Mouse (Mus musculus): ENCODE measurements around the gene Pigq. TPM values are rescaled to one million over a fixed set of nuclear protein-coding genes. Genes with fewer than 3 reads are reported as not detected.

Gene Pigq
- total RNA-seq (2022), result 10 to 100 TPM; 37.3 to 48.3 (median 47.8) TPM

DNA sequence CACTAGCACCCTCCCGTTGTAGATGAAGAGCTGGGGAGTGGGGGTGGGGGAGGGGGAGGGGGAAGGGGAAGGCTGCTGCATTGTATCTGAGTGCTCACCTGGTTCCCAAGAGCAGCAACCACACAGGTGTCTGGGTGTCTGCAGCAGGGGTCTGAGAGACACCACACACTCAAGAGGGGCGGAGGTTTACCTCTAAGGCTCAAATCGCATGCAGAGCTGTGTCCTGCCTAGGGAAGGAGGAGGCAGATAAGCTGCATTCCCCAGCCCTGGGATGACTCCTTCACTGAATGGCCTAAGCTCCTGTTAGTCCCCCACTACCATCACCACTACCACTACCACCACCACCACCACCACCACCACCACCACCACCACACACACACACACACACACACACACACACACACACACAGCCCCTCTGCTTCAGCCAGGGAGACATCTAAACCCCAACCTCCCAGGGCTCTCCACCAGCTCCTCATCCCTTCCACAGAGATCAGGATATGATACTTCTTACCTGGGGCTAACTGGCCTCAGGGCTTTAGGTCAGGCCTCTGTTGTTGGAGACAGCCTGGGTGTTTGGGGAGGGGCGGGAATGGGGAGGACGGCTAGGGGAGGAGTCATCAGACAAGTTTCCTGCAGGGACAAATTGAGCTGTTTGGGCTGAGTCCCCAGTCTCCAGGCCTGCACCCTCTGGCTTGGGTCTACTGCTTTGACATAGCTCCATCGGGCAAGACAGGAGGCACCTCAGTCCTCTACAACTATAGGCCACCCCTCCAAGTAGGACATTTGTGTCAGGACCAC, at the start of gene Pigq, which contains the start of gene Nhlrc4:
TSS of gene Pigq (minus strand) at position 571 of the 798 bp plus-strand sequence.
TSS of gene Nhlrc4 (minus strand) at position 596 of the 798 bp plus-strand sequence.
- no peak for DNase-seq (ENCODE audit: low spot score)

DNA sequence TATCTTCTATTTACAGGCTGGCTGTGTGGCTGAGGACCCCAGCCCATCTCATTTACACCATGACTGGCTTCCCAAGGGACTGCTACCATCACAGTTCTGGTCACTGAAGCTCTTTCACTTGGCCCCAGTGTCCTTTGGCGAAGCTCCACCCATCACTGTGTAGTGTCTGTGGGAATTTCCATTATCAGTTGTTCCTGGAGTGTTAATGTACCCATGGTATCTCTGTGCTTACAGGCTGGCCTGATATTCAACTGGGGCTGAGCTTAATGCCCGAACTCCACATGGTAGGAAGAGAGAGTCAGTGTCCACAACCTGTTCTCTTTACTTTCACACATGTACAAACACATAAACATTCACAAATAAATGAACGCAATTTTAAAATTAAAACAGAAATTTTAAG, 48.8 kb upstream of the Pigq start:
- no peak for DNase-seq (ENCODE audit: low spot score)

DNA sequence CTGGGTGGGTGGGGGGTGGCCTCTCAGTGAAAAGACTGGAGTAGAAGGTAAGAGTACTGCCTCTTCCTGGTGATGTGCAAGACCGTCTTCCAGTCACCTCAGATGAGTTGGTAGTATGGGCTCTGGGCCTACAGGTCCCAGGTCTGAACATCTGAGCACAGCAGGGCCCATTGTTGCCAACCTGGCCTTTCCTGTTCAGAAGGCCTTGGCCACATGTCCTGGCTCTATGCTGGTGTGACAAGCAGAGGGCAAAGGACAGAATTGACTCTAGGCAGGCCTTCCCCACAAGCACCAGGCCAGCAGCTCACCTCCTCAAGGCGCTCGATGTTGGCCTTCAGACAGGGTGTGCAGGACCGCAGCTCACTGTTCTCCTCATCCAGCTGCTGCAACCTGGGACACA, 47.5 kb upstream of the Pigq start:
- DNase-seq (ENCODE audit: low spot score), result no peak

DNA sequence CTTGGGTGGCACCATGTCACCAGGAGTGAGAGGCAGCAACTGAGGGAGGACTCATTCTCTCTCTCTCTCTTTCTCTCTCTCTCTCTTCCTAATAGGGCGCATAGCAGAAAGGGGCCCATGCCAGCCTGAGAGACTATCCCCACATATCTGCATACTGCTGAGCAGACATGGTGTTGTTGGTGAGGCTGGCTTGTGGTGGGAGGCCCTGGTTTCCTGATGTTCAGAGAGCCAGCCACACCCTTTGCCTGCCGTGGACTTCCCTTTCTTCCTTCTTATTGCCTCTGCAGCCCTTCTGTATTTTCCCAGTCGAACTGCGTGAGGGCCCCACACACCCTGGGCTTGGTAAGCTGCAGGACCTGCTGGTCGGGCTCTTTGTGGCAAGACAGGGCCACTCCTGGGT, 45.6 kb upstream of the Pigq start:
- no peak for DNase-seq (ENCODE audit: low spot score)

DNA sequence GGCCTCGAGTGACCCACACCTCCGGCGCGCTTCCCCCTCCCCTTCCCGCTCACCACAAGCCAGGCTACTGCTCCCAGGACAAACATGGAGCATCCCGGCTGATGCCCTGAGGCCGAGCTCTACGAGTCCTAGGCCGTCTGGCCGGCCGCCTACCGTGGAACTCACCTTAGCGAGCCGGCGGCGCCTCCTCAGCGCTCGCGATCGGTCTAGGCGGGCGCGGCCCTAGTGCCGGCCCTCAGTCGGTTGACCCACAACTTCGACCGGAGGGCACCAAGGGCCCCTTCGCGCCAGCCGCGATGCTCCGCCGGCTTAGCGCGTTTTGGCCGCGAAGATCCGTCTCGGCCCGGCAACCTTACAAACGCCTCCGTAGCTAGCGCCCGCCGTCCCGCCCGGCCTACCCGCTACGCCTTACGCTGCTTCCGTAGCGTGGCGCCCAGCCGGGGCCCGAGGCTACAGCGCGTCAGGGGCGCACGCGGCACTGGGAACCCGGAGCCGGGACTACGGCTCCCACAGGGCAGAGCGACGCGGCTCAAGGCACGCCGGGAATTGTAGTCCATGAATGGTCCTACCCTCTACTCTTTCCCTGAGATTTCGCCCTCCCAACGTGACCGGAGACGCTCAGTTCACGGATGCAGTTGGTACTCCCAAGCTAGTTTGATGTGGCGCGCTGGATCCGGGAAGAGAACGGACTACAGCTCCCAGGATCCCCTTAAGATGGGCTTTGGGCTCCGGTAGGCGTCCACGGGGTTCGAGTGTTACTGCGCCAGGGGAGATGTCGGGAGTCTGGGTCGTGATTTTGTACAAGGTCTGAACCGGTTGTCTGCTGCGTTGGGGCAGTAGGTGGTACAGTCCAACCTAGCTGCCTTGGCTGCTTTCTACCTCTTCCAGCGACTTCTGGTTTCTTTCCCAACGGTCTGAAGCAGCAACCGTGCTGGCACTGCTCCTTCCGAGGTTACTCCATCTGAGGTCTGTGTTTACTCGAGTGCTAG, 40.9 kb upstream of the Pigq start, which contains the start of gene Capn15:
TSS of gene Capn15 (minus strand) at position 491 of the 989 bp plus-strand sequence.
- peak; percentile 94 for DNase-seq (ENCODE audit: low spot score)

DNA sequence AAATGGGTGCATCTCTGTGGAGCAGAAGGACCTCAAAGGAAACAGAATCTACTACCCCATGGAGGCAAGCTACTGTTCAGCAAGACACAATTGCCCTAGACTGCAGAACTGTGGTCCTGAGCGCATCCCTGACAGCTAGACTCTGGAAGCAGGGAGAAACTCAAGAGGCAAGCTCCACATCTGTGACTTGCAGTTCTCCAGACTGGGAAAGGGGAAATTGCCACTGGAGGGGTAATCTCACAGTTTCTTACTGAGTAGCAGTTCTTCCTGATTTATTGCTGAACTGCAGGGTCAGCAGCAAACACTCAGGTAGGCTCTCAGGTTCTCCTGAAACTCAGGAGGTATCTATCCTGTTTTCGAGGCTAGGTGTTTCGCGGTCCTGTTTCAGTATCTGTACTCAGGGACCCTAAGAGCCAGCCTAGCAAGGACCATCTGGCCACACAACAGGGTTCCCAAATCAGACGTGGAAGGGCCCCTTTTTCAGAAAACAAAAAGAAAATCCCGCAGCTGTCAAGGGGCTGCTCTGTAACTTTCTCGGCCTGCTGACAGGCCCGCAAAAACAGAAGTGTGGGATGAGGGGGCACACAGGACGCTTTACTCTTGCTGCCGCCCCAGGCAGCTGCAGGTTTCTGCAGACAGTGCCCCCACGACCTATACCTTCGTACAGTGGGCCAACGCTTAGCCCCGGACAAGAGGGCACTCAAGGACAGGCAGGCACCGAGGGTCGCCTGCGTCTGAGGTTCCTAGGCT, 40.0 kb upstream of the Pigq start:
- DNase-seq (ENCODE audit: low spot score), result no peak

DNA sequence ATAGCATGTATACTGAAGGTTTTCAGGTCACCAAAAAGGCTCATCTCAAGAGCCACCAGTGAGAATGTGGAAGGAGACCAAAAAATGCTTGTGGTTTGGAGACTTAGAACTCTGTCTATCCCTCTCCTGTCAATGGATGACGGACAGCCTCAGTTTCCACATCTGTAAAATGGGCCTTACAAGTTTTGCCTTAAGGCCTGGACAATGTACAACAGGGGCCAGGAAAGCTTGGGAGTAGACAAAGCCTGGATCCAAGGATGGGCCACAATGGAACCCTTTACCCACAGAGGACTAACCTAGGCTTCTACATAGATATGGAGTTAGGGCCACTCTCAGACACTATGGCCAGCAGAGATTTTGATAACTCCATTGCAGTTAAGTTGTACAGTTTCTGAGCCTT, 39.3 kb upstream of the Pigq start:
- no peak for DNase-seq (ENCODE audit: low spot score)

DNA sequence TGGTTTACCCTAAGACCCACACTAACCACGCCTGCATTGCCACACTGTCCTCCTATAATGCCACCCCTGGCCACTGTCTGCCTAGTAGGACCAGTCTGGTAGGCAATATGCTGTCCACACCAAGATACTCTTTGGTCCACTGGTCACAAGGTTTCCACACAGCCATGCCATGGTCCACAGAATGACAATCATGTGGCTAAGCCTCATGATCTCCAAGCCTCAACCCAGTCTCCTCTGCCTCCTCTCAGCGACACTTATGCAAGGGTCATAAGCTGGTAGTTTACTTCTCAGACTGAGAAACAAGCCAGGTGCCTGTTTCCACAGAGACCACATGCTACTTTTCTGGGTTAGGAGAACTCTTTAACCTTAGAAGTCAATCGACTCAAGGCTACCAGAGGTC, 38.2 kb upstream of the Pigq start:
- DNase-seq (ENCODE audit: low spot score), result no peak

DNA sequence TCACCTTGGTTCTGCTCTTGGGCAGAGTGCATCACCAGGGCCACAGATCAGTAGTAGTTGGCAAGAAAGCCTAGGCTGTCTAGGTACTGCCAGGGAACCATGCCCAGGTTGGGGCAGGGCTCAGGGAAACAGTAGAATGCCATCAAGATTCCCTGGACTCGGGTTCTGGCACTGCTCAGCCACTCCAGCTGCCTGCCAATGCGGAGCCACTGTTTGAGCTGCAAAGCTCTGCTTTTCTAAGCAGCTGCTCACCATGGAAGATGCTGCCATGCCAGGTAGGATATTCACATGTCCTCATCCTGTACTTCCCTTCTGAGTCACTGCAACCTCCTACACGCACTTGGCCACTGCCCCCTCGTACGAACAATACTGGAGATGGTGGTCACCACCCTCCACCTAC, 36.1 kb upstream of the Pigq start:
- peak; percentile 42 for DNase-seq (ENCODE audit: low spot score)

DNA sequence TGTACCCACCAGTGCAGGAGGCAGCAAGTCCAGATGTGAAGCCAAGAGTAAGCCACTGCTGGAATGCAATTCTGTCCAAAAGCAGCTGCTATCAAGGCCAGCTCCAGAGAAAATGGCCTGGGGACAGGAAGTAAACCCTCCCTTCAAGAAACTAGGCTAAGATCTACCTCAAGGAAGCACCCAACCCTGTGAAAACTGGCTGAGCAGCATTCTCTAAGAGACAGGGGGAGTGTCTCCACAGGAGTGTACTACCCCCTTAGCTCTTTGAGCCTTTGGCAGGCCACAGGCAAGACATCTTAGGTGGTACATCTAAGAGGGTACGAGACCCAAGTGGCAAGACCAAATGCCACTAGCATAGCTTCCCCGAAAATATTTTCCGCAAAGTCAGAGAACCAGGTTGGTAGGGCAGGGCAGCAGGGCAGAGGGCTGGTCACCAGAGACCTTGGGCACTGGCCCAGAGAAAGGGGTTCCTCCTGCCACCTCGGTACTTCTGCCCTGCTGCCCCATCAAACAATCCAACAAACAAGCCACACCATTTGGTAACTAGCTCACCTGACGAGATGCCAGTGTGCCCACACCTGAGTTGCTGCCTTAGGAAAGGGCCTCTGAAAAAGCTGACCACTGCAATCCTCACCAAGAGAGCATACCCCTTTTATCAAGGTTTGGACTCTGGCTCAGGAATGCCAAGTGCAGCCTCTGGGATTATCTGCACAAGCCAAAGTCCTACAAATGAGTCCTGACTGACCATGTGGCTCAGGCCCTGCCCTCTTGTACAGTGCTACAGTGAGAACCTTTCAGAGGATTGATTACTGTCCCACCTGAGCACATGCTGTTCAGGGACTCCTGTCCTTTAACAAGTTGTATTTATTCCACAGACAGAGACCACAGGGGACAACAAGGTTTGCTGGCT, 35.3 kb upstream of the Pigq start:
- DNase-seq (ENCODE audit: low spot score), result no peak

DNA sequence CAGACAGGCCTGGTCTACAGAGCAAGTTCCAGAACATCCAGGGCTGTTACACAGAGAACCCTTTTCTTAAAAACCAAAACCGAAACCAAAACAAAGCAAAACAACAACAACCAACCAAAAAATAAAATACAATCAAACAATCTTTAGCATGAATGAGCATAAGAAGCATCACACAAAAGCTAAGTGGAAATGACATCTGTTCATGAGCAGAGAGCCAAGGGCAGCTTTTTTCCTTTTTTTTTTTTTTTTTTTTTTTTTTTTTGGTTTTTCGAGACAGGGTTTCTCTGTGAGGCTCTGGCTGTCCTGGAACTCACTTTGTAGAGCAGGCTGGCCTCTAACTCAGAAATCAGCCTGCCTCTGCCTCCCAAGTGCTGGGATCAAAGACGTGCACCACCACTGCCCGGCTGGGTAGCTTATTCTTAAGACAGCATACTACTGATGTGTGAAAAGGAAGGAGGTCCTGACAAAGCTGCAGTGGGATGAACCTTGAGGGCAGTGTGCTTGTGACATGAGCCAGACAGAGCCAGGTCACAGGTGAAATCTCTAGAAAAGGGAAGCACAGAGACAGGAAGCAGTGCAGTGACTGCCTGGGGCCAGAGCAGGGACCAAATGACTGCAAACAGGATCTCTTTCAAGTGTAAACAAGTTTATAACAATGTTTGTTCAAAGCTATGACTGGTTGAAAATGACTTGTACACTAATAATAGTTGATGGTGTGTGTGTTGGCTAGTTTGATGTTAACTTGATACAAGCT, 26.4 kb upstream of the Pigq start:
- no peak for DNase-seq (ENCODE audit: low spot score)

DNA sequence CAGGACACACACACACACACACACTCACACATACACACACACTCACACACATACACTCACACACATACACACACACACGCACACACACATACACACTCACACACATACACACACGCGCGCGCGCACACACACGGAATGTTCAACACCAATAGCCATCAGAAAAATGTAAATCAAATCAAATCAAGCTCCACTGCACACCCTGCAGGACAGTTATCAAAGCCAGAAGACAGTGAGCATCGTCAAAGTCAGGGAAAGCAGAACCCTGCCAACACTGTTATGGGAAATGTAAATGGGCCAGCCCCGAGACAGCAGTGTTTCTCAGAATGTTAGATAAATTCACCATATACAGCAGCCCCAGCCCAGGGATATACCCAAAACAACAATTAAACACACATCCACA, 25.7 kb upstream of the Pigq start:
- DNase-seq (ENCODE audit: low spot score), result no peak

DNA sequence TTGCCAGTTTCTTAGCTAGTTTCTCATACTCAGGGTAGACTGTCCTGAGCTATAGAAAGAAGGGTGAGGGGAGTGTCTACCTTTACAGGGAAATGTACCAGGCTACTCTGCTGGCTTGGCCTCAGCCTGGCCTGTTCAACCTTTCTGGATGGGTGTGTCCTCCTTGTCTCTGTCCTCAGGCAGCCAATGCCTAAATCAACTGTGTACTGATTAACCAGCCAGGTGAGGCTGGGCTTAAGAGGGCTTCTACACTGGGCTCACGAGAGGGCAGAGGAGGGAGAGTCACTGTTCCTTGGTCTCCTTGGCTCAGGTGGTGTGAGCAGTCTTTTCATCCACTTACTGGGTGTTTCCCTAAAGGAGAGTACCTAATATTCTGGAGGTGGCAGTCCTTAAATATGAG, 23.4 kb upstream of the Pigq start:
- DNase-seq (ENCODE audit: low spot score), result no peak

DNA sequence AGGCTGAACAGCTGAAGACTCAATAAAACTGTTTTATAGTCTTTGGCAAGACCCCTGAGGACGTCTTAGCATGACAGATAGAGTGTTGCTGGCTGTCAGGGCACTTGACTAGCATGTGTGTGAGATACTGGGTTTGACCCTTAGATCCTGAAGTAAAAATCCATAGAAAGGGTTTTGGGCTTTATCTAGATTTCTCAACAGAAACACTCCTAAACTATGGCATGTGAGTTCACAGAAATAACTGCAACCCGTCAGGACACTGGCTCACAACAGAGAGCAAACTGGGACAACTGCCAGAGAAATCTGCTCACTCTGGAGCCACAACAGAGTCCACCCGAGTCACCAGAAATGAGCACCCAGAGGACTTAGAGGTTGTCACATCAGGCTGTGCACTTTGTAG, 22.9 kb upstream of the Pigq start:
- peak; percentile 24 for DNase-seq (ENCODE audit: low spot score)

DNA sequence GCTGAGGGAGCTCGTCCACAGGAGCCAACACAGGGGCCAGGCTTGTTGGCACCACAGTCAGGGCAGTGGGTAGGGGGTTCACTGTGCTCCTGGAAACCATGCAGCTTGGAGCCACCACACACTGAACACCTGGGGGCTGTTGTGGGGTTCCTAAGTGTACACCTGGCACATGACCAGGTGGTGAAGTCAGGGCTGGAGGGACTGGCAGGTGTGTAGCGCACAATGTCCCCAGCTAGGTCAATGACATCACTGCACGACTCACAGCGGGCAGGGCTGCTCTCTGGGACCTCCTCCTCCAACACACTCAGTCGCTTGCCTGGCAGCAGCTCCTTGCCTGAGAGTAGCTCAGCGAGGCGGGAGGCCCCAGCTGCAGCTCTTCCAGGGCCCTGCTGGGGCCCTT, 19.5 kb upstream of the Pigq start:
- no peak for DNase-seq (ENCODE audit: low spot score)

DNA sequence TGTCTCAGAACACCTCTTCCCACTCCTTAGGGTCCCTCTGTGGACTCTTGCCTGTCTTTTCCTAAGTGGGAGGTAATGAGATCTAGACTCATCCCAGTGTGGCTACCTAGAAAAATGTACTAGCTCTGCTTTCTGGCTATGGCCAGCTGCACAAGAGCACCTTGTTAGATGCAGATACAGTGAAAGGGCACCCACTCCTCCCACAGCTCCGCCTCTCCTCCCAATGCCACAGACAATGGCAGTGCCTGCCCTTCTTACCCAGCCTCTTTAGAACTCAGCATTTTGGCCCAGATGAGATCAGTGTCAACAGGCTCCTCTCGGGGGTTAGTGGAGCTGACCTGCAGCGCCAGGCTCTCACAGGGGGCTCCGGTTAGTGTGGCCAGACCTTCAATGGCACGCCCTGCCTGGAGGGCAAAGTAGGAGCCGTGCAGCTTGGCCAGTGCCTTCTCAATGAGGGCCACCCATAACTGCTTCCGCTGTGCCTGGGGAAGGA, 17.7 kb upstream of the Pigq start:
- DNase-seq (ENCODE audit: low spot score), result no peak

DNA sequence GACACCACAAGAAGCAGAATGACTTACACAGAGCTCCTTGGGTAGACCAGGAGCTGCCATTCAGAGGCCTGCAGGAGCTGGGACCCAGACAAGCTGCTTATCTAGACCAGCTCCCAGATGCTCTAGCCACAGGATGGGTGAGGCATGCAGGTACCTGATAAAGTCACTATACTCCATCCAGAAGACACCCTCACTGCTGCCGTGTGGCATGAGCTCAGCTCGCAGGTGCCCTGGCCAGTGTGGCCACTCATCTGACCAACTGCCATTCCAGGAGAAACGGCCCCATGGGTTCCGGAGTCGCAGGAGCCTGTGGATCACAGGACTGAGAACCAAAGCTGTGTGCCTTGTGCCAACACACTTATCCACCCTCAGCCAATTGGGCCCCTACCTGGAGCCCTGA, 16.8 kb upstream of the Pigq start:
- DNase-seq (ENCODE audit: low spot score), result no peak

DNA sequence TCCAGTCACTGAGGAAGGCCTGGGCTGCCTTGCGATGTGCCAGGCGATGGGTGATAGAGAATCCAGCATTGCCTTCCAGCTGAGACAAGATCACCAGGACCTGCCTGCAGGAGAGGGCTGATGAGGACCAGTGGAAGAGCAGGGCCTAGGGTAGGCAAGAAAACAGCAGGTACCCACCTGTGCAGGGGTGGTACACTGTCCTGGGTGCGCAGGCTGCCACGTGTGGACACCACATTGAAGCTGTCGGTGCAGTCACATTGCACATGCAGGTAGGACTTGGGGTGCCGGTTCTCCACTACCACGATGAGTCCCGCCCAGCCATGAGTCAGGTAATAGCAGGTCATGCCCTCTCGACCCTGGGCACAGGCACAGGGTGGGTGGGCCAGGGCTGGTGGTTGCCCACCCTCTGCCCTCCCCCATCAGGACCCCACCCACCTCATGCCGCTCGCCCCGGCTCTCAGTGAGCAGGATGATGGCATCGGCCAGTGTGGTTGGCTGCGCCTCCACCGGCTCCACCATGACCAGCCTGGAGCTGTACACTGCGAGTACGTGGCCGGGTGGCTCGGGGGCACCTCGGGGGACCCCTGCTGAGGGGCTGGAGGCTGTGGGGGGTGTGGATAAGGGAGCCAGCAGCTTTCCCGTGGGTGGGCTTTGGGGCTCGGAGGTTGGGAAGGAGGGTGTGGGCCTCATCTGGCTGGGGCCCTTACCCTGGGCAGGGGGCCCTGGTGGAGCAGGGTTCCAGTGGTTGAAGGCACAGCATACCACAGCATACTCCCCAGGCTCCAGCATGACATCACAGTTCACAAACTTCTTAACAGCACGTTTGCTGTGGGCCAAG, 15.1 kb upstream of the Pigq start:
- no peak for DNase-seq (ENCODE audit: low spot score)

Measured in heart, adult 8-10 months (tissue).